Mouse (Mus musculus) hindbrain, embryonic 12.5 days (tissue): ENCODE measurements around the gene Cdcp2. TPM values are rescaled to one million over a fixed set of nuclear protein-coding genes. Genes with fewer than 3 reads are reported as not detected.
A peak's percentile ranks its signal among the peaks of the same experiment; 100 is the strongest.

ENCODE experiments used
- ATAC-seq: fragments of 200-750 bp; cut with Nextera tagmentation; 2 replicates; pipeline ENCODE4 v1.8.0; 2017; ENCODE audit warnings: moderate TSS enrichment; ENCODE audit not compliant: low FRiP score
- H3K27ac ChIP-seq: fragments of 300-500 bp; sonication (generic); 2 replicates; pipeline ENCODE4 v1.5.1; 2016; ENCODE audit warnings: mild to moderate bottlenecking
- H3K27me3 ChIP-seq: fragments of 300-500 bp; sonication (generic); 2 replicates; pipeline ENCODE4 v1.6.1; 2016; ENCODE audit warnings: mild to moderate bottlenecking
- H3K36me3 ChIP-seq: fragments of 300-500 bp; sonication (generic); 2 replicates; pipeline ENCODE4 v1.6.1; 2016; ENCODE audit warnings: mild to moderate bottlenecking
- H3K4me1 ChIP-seq: fragments of 300-500 bp; sonication (generic); 2 replicates; pipeline ENCODE4 v1.6.1; 2016
- H3K4me2 ChIP-seq: fragments of 300-500 bp; sonication (generic); replicated peaks from 2 replicates; pipeline ENCODE4 v1.6.1; 2016; ENCODE audit warnings: mild to moderate bottlenecking
- H3K4me3 ChIP-seq: fragments of 300-500 bp; sonication (generic); 2 replicates; pipeline ENCODE4 v1.5.1; 2016; ENCODE audit warnings: mild to moderate bottlenecking
- H3K9ac ChIP-seq: fragments of 300-500 bp; sonication (generic); 2 replicates; pipeline ENCODE4 v1.6.1; 2016; ENCODE audit warnings: mild to moderate bottlenecking, moderate library complexity
- H3K9me3 ChIP-seq: fragments of 300-500 bp; sonication (generic); replicated peaks from 2 replicates; pipeline ENCODE4 v1.6.1; 2016; ENCODE audit warnings: mild to moderate bottlenecking
- WGBS: fragments of 180-500 bp; shearing (Covaris S2); methylation state at CpG from one replicate; pipeline ENCODE4 v1.1.7; 2016; 5-methylcytosine and 5-hydroxymethylcytosine counted together
- polyA plus RNA-seq: library from polyadenylated mRNA; unstranded; fragments of >200 nt; fragmentation: Nextera tagmentation; extraction: Ambion mirVana; gene quantifications from 2 replicates; pipeline ENCODE4 v1.2.1, GENCODE M21; 2016

The Cdcp2 gene
- polyA plus RNA-seq, result 0.10 TPM in 1 of 2 replicates, not detected in the other

DNA sequence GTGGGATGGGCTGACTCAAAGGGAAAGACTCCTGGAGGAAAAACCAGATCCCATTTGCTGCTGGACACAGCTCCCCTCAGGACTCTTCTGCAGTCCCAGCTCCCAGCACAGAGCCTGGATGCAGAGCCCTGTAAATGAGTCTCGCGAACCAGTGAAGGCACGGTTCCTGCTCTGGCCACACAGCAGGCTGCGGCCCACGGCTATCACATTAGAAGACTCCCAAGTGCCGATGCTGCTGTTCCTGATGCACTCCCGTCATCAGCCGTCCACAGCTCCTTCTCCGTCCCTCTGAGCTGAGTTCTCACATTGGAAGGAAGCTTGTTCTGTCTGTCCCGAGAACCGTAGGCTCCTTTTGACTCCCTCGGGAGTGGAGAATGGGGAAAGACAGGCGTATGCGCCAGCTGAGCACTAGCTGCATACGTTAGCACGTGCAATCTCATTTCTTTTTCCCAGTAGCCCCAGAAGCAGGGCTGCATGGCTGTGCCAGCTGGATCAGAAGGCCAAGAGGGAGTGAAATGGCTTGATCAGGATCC is at the start of gene Cdcp2:
TSS of gene Cdcp2 (plus strand) at position 51 of the 533 bp plus-strand sequence.
- Histone ChIP-seq H3K27me3 (no peaks in the 10 kb centered on the region), H3K4me3 (no peak within 1 kb of the TSS), H3K27ac (peak within 1 kb of the TSS; percentile 74), H3K36me3 (no peaks in the 10 kb centered on the region), H3K4me2 (peak within 1 kb of the TSS; percentile 11; the same call in 1 of the 2 replicates), H3K9me3 (no peaks in the 10 kb centered on the region), H3K9ac (no peak within 1 kb of the TSS), H3K4me1 (peaks cover 44% of the 10 kb centered on the region)
- ATAC-seq, result peak; percentile 58; the same call in 1 of the 2 replicates
- 36% methylated on average over 16 of the region's 16 CpGs for WGBS

- Histone ChIP-seq H3K9ac (no peak overlapping the region), H3K27me3 (no peaks in the 10 kb centered on the region), H3K27ac (no peak overlapping the region), H3K9me3 (no peaks in the 10 kb centered on the region), H3K4me2 (no peak overlapping the region), H3K4me3 (no peak overlapping the region), H3K4me1 (no peaks in the 10 kb centered on the region), H3K36me3 (peaks cover 63% of the 10 kb centered on the region)
- 90% methylated on average over 5 of the region's 5 CpGs for WGBS
- no peak for ATAC-seq
These were observed 48.9 kb upstream of the Cdcp2 start for GRCm38 (mm10) chr4:107047806-107048205.

DNA sequence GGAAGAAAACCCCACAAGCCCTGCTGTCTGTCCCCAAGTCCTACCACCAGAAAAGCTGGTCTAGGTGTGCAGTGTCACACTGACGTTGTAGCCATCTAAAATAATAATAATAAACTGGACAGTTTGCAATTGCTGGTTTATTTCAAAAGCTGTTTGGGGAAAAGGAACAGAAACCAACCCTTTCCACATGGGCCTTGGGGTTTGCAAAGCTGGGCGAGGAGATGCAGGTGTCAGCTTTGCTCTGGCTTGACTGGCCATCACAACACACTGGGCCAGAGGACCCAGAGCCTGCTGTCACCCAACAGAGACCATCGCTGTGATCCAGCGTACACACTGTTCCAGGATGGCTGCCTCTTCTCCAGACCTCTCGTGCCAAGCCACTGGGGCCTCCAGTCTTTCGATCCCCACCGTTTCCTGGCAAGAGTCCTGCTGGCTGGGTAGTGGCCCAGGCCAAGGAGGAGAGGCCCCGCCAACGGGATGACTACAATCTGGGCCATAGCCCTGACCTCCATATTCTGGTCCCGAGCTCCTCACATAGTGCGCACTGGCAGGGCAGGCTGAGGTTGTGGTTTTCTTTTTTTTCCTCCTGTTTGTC is 48.0 kb upstream of the Cdcp2 start:
- ATAC-seq, result no peak
- Histone ChIP-seq H3K27ac (no peak overlapping the region), H3K4me3 (no peak overlapping the region), H3K27me3 (no peaks in the 10 kb centered on the region), H3K9ac (no peak overlapping the region), H3K9me3 (no peaks in the 10 kb centered on the region), H3K36me3 (peaks cover 59% of the 10 kb centered on the region), H3K4me2 (no peak overlapping the region), H3K4me1 (no peaks in the 10 kb centered on the region)
- WGBS, result 84% methylated on average over 11 of the region's 11 CpGs

- no peak overlapping the region for H3K27ac ChIP-seq
- no peak overlapping the region for H3K4me3 ChIP-seq
- no peaks in the 10 kb centered on the region for H3K27me3 ChIP-seq
- H3K36me3 ChIP-seq, result peaks cover 44% of the 10 kb centered on the region
- 47% methylated on average over 4 of the region's 4 CpGs for WGBS
- no peaks in the 10 kb centered on the region for H3K9me3 ChIP-seq
- 0 out of 2 replicates have a peak, but pooled peaks have one; percentile 23 for ATAC-seq
- H3K4me2 ChIP-seq, result no peak overlapping the region
- no peaks in the 10 kb centered on the region; the same call in 1 of the 2 replicates for H3K4me1 ChIP-seq
- H3K9ac ChIP-seq, result no peak overlapping the region
These were observed 44.8 kb upstream of the Cdcp2 start for GRCm38 (mm10) chr4:107051889-107052288.

DNA sequence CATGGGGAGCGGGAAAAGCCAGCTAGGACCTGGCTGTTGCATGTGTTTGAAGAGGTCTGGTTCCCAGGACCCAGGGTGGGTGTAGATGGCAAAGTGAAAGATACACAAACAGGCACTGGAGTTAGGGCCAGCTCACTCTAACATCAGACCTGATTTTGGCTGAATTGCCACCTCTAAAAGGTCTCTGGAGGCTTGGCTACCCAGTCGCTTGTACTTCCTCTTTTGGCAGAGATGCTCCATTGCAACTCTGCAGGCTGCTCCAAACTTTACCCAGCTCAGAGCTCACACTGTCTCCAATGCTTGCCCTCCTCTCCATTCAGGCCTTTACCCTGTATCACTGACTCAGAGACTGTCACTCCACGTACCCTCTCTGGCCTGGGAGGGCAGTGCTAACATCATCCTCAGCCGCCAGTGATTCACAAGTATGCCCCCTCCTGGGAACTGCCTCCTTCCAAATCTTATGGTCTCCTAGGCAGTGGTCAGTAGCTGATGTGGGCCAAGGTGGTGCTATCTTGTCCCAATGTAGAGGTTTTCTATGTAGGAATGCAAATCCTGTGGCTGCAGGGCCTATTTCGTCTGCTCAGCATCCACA is 43.6 kb upstream of the Cdcp2 start:
- Histone ChIP-seq H3K9ac (no peak overlapping the region), H3K4me3 (no peak overlapping the region), H3K9me3 (no peaks in the 10 kb centered on the region), H3K27me3 (no peaks in the 10 kb centered on the region), H3K4me1 (no peaks in the 10 kb centered on the region; the same call in 1 of the 2 replicates), H3K4me2 (no peak overlapping the region), H3K36me3 (peaks cover 45% of the 10 kb centered on the region), H3K27ac (peak overlapping the region; percentile 55)
- 52% methylated on average over 5 of the region's 5 CpGs for WGBS
- ATAC-seq, result no peak

DNA sequence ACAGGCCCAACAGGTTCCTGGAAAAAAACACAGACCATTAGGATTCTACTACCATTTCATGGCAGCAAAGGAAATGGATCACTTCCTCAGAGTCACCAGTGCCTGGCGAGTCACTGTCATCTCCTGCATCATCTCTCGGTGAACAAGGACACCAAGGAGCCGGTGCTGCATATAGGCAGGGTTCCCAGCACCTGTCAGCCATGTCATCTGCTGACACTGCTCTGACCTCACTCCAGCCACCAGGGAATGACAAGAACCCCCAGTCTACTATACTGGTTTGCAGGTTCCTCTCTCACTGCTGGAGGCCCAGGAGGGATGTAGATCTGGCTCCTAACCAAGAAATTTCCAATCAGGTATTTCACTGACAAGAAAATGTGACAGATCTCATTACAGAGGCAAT is 40.6 kb upstream of the Cdcp2 start:
- H3K9ac ChIP-seq, result no peak overlapping the region
- no peak for ATAC-seq
- H3K4me3 ChIP-seq, result no peak overlapping the region
- no peaks in the 10 kb centered on the region for H3K27me3 ChIP-seq
- peaks cover 56% of the 10 kb centered on the region for H3K36me3 ChIP-seq
- no peaks in the 10 kb centered on the region for H3K9me3 ChIP-seq
- 0 out of 2 replicates have a peak overlapping the region, but pooled peaks have one; percentile 17 for H3K27ac ChIP-seq
- 94% methylated on average over 3 of the region's 3 CpGs for WGBS
- no peaks in the 10 kb centered on the region; the same call in 1 of the 2 replicates for H3K4me1 ChIP-seq
- no peak overlapping the region for H3K4me2 ChIP-seq

- no peak for ATAC-seq
- H3K4me1 ChIP-seq, result no peaks in the 10 kb centered on the region; the same call in 1 of the 2 replicates
- WGBS, result 89% methylated on average over 5 of the region's 5 CpGs
- no peaks in the 10 kb centered on the region for H3K27me3 ChIP-seq
- H3K9ac ChIP-seq, result no peak overlapping the region
- no peak overlapping the region for H3K4me2 ChIP-seq
- no peaks in the 10 kb centered on the region for H3K9me3 ChIP-seq
- peaks cover 76% of the 10 kb centered on the region for H3K36me3 ChIP-seq
- H3K27ac ChIP-seq, result no peak overlapping the region
- H3K4me3 ChIP-seq, result no peak overlapping the region
These were observed 38.3 kb upstream of the Cdcp2 start for GRCm38 (mm10) chr4:107058346-107058745.

GRCm38 (mm10) chr4:107058781-107059180 is 37.9 kb upstream of the Cdcp2 start:
- peaks cover 80% of the 10 kb centered on the region for H3K36me3 ChIP-seq
- H3K27me3 ChIP-seq, result no peaks in the 10 kb centered on the region
- no peak overlapping the region for H3K27ac ChIP-seq
- no peak overlapping the region for H3K4me3 ChIP-seq
- no peak overlapping the region for H3K4me2 ChIP-seq
- no peaks in the 10 kb centered on the region for H3K9me3 ChIP-seq
- H3K4me1 ChIP-seq, result no peaks in the 10 kb centered on the region; the same call in 1 of the 2 replicates
- H3K9ac ChIP-seq, result no peak overlapping the region
- WGBS, result 91% methylated on average over 6 of the region's 6 CpGs
- ATAC-seq, result no peak

DNA sequence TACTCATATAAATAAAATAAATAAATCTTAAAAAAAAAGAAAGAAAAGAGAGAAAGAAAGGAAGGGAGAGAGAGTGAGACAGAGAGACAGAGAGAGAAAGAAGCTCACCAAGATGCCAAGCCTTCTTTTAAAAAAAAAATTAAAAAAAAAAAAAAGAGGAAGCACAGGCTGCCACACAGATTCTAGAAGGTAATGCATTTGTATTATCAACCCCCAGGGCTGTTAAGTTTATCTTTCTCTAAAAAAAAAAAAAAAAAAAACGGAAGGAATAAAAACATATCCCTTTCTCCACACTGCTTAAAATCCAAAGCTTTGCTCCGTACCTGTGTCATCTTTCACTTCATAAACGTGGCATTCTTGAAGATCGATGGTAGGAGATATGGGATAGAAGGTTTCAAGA is 35.1 kb upstream of the Cdcp2 start:
- peaks cover 9% of the 10 kb centered on the region for H3K4me1 ChIP-seq
- peaks cover 76% of the 10 kb centered on the region for H3K36me3 ChIP-seq
- H3K9ac ChIP-seq, result no peak overlapping the region
- no peak overlapping the region for H3K4me3 ChIP-seq
- ATAC-seq, result no peak
- no peaks in the 10 kb centered on the region for H3K9me3 ChIP-seq
- 93% methylated on average over 4 of the region's 4 CpGs for WGBS
- no peaks in the 10 kb centered on the region for H3K27me3 ChIP-seq
- H3K4me2 ChIP-seq, result no peak overlapping the region
- no peak overlapping the region for H3K27ac ChIP-seq

GRCm38 (mm10) chr4:107063214-107063613 is 33.5 kb upstream of the Cdcp2 start:
- WGBS, result 92% methylated on average over 3 of the region's 3 CpGs
- no peaks in the 10 kb centered on the region for H3K9me3 ChIP-seq
- H3K36me3 ChIP-seq, result peaks cover 60% of the 10 kb centered on the region
- no peak overlapping the region for H3K9ac ChIP-seq
- no peak for ATAC-seq
- no peak overlapping the region for H3K4me3 ChIP-seq
- H3K27me3 ChIP-seq, result no peaks in the 10 kb centered on the region
- H3K4me1 ChIP-seq, result peaks cover 18% of the 10 kb centered on the region
- H3K27ac ChIP-seq, result no peak overlapping the region
- H3K4me2 ChIP-seq, result no peak overlapping the region

- no peak overlapping the region for H3K4me3 ChIP-seq
- H3K27me3 ChIP-seq, result 0 out of 2 replicates have a peak, but pooled peaks cover 5% of the 10 kb centered on the region
- H3K4me1 ChIP-seq, result peaks cover 18% of the 10 kb centered on the region
- no peaks in the 10 kb centered on the region for H3K9me3 ChIP-seq
- no peak overlapping the region for H3K27ac ChIP-seq
- H3K9ac ChIP-seq, result no peak overlapping the region
- no peak overlapping the region for H3K4me2 ChIP-seq
- H3K36me3 ChIP-seq, result peaks cover 48% of the 10 kb centered on the region
- 94% methylated on average over 5 of the region's 5 CpGs for WGBS
- no peak for ATAC-seq
These were observed 32.1 kb upstream of the Cdcp2 start for GRCm38 (mm10) chr4:107064394-107065098.
